Mouse (Mus musculus): ENCODE measurements around the gene Sdcbp2. TPM values are rescaled to one million over a fixed set of nuclear protein-coding genes. Genes with fewer than 3 reads are reported as not detected.

The Sdcbp2 gene
- polyA plus RNA-seq, 1 experiment from 2014 or later = 0.59 TPM

- Histone ChIP-seq H3K4me1 (ENCODE audit: control insufficient read depth, insufficient read depth, low read length) (no peaks in the 10 kb centered on the region), H3K9me3 (replicated peaks; ENCODE audit: control insufficient read depth, low read length) (no peaks in the 10 kb centered on the region), H3K27me3 (ENCODE audit: control insufficient read depth, insufficient read depth, low read length) (no peaks in the 10 kb centered on the region), H3K36me3 (replicated peaks; ENCODE audit: control insufficient read depth, insufficient read depth, low read depth, low read length) (no peaks in the 10 kb centered on the region), H3K27ac (replicated peaks; ENCODE audit: low read depth, low read length) (no peak overlapping the region), H3K9ac (replicated peaks; ENCODE audit: low read length) (no peak overlapping the region), H3K4me3 (ENCODE audit: low read depth, low read length) (no peak overlapping the region), H3K4me2 (ENCODE audit: low read depth, low read length) (no peak overlapping the region)
- DNase-seq (ENCODE audit: low spot score) = peak; percentile 22
- 72% methylated on average over 1 of the region's 1 CpGs for WGBS
- ATAC-seq (replicated peaks; ENCODE audit: insufficient number of reproducible peaks, low FRiP score, low TSS enrichment, low read depth) = no peak; the same call in 1 of the 2 replicates
These were observed 36.3 kb upstream of the Sdcbp2 start for GRCm38 (mm10) chr2:151535961-151536617.

- no peaks in the 10 kb centered on the region for H3K27me3 ChIP-seq (ENCODE audit: control insufficient read depth, insufficient read depth, low read length)
These were observed 35.8 kb upstream of the Sdcbp2 start for GRCm38 (mm10) chr2:151536618-151536974.

GRCm38 (mm10) chr2:151538646-151539045 is 33.8 kb upstream of the Sdcbp2 start:
- H3K9ac ChIP-seq (replicated peaks; ENCODE audit: low read length) = no peak overlapping the region
- no peaks in the 10 kb centered on the region for H3K36me3 ChIP-seq (replicated peaks; ENCODE audit: control insufficient read depth, insufficient read depth, low read depth, low read length)

More at GRCm38 (mm10) chr2:151536618-151536974, 35.8 kb upstream of the Sdcbp2 start:
- DNase-seq (ENCODE audit: low spot score) = no peak
- Histone ChIP-seq H3K27ac (replicated peaks; ENCODE audit: low read depth, low read length) (no peak overlapping the region), H3K9ac (replicated peaks; ENCODE audit: low read length) (no peak overlapping the region), H3K9me3 (replicated peaks; ENCODE audit: control insufficient read depth, low read length) (no peaks in the 10 kb centered on the region), H3K4me2 (ENCODE audit: low read depth, low read length) (no peak overlapping the region), H3K4me3 (ENCODE audit: low read depth, low read length) (no peak overlapping the region), H3K36me3 (replicated peaks; ENCODE audit: control insufficient read depth, insufficient read depth, low read depth, low read length) (no peaks in the 10 kb centered on the region), H3K4me1 (ENCODE audit: control insufficient read depth, insufficient read depth, low read length) (no peaks in the 10 kb centered on the region)
- ATAC-seq (replicated peaks; ENCODE audit: insufficient number of reproducible peaks, low FRiP score, low TSS enrichment, low read depth) = no peak
- 79% methylated on average over 5 of the region's 5 CpGs for WGBS

GRCm38 (mm10) chr2:151542323-151543062 is 29.9 kb upstream of the Sdcbp2 start, which contains the start of gene Fkbp1a:
Gene Fkbp1a, plus strand, starts transcription at chr2:151542483.
- peak within 1 kb of the TSS; percentile 95 for H3K9ac ChIP-seq (replicated peaks; ENCODE audit: low read length)

More at GRCm38 (mm10) chr2:151538646-151539045, 33.8 kb upstream of the Sdcbp2 start:
- no peaks in the 10 kb centered on the region for H3K27me3 ChIP-seq (ENCODE audit: control insufficient read depth, insufficient read depth, low read length)
- no peak overlapping the region for H3K4me3 ChIP-seq (ENCODE audit: low read depth, low read length)
- H3K9me3 ChIP-seq (replicated peaks; ENCODE audit: control insufficient read depth, low read length) = no peaks in the 10 kb centered on the region
- H3K4me1 ChIP-seq (ENCODE audit: control insufficient read depth, insufficient read depth, low read length) = no peaks in the 10 kb centered on the region
- ATAC-seq (replicated peaks; ENCODE audit: insufficient number of reproducible peaks, low FRiP score, low TSS enrichment, low read depth) (no peak), DNase-seq (ENCODE audit: low spot score) (no peak)
- WGBS = 64% methylated on average over 4 of the region's 4 CpGs
- H3K27ac ChIP-seq (replicated peaks; ENCODE audit: low read depth, low read length) = no peak overlapping the region
- no peak overlapping the region for H3K4me2 ChIP-seq (ENCODE audit: low read depth, low read length)

GRCm38 (mm10) chr2:151543063-151543895 is 29.1 kb upstream of the Sdcbp2 start:
- H3K27me3 ChIP-seq (ENCODE audit: control insufficient read depth, insufficient read depth, low read length) = no peaks in the 10 kb centered on the region
- peak overlapping the region; percentile 85 for H3K27ac ChIP-seq (replicated peaks; ENCODE audit: low read depth, low read length)
- H3K4me2 ChIP-seq (ENCODE audit: low read depth, low read length) = peak overlapping the region; percentile 76
- no peaks in the 10 kb centered on the region for H3K36me3 ChIP-seq (replicated peaks; ENCODE audit: control insufficient read depth, insufficient read depth, low read depth, low read length)
- no peaks in the 10 kb centered on the region for H3K9me3 ChIP-seq (replicated peaks; ENCODE audit: control insufficient read depth, low read length)
- under 1% methylated on average over 21 of the region's 21 CpGs for WGBS
- ATAC-seq (replicated peaks; ENCODE audit: insufficient number of reproducible peaks, low FRiP score, low TSS enrichment, low read depth) (peak; percentile 40; the same call in 1 of the 2 replicates), DNase-seq (ENCODE audit: low spot score) (peak; percentile 77)
- no peaks in the 10 kb centered on the region for H3K4me1 ChIP-seq (ENCODE audit: control insufficient read depth, insufficient read depth, low read length)
- H3K4me3 ChIP-seq (ENCODE audit: low read depth, low read length) = peak overlapping the region; percentile 95
- H3K9ac ChIP-seq (replicated peaks; ENCODE audit: low read length) = peak overlapping the region; percentile 95

More at GRCm38 (mm10) chr2:151542323-151543062, 29.9 kb upstream of the Sdcbp2 start, which contains the start of gene Fkbp1a:
- under 1% methylated on average over 88 of the region's 93 CpGs for WGBS
- ATAC-seq (replicated peaks; ENCODE audit: insufficient number of reproducible peaks, low FRiP score, low TSS enrichment, low read depth) (peak; percentile 95), DNase-seq (ENCODE audit: low spot score) (peak; percentile 97)
- H3K36me3 ChIP-seq (replicated peaks; ENCODE audit: control insufficient read depth, insufficient read depth, low read depth, low read length) = no peaks in the 10 kb centered on the region
- H3K4me2 ChIP-seq (ENCODE audit: low read depth, low read length) = peak within 1 kb of the TSS; percentile 76
- no peaks in the 10 kb centered on the region for H3K27me3 ChIP-seq (ENCODE audit: control insufficient read depth, insufficient read depth, low read length)
- H3K9me3 ChIP-seq (replicated peaks; ENCODE audit: control insufficient read depth, low read length) = no peaks in the 10 kb centered on the region
- H3K27ac ChIP-seq (replicated peaks; ENCODE audit: low read depth, low read length) = peak within 1 kb of the TSS; percentile 85
- no peaks in the 10 kb centered on the region for H3K4me1 ChIP-seq (ENCODE audit: control insufficient read depth, insufficient read depth, low read length)
- peak within 1 kb of the TSS; percentile 95 for H3K4me3 ChIP-seq (ENCODE audit: low read depth, low read length)

GRCm38 (mm10) chr2:151544673-151545072 is 27.7 kb upstream of the Sdcbp2 start:
- no peaks in the 10 kb centered on the region for H3K27me3 ChIP-seq (ENCODE audit: control insufficient read depth, insufficient read depth, low read length)
- H3K9ac ChIP-seq (replicated peaks; ENCODE audit: low read length) = no peak overlapping the region
- no peaks in the 10 kb centered on the region for H3K36me3 ChIP-seq (replicated peaks; ENCODE audit: control insufficient read depth, insufficient read depth, low read depth, low read length)
- H3K4me1 ChIP-seq (ENCODE audit: control insufficient read depth, insufficient read depth, low read length) = no peaks in the 10 kb centered on the region
- WGBS = 67% methylated on average over 6 of the region's 6 CpGs
- H3K27ac ChIP-seq (replicated peaks; ENCODE audit: low read depth, low read length) = no peak overlapping the region
- DNase-seq (ENCODE audit: low spot score) (no peak), ATAC-seq (replicated peaks; ENCODE audit: insufficient number of reproducible peaks, low FRiP score, low TSS enrichment, low read depth) (no peak)
- H3K9me3 ChIP-seq (replicated peaks; ENCODE audit: control insufficient read depth, low read length) = no peaks in the 10 kb centered on the region
- H3K4me2 ChIP-seq (ENCODE audit: low read depth, low read length) = no peak overlapping the region; the same call in 1 of the 2 replicates
- H3K4me3 ChIP-seq (ENCODE audit: low read depth, low read length) = no peak overlapping the region

- Histone ChIP-seq H3K9me3 (replicated peaks; ENCODE audit: control insufficient read depth, low read length) (no peaks in the 10 kb centered on the region), H3K27me3 (ENCODE audit: control insufficient read depth, insufficient read depth, low read length) (no peaks in the 10 kb centered on the region), H3K4me2 (ENCODE audit: low read depth, low read length) (no peak overlapping the region), H3K36me3 (replicated peaks; ENCODE audit: control insufficient read depth, insufficient read depth, low read depth, low read length) (no peaks in the 10 kb centered on the region), H3K4me1 (ENCODE audit: control insufficient read depth, insufficient read depth, low read length) (no peaks in the 10 kb centered on the region), H3K9ac (replicated peaks; ENCODE audit: low read length) (no peak overlapping the region), H3K4me3 (ENCODE audit: low read depth, low read length) (no peak overlapping the region), H3K27ac (replicated peaks; ENCODE audit: low read depth, low read length) (no peak overlapping the region)
- WGBS = 84% methylated on average over 4 of the region's 4 CpGs
- DNase-seq (ENCODE audit: low spot score) (no peak), ATAC-seq (replicated peaks; ENCODE audit: insufficient number of reproducible peaks, low FRiP score, low TSS enrichment, low read depth) (no peak)
These were observed 25.9 kb upstream of the Sdcbp2 start for GRCm38 (mm10) chr2:151546571-151546970.
